Mouse (Mus musculus) heart, embryonic 16.5 days (tissue): Measurements from ENCODE around the gene Sohlh1. TPM values are rescaled to one million over a fixed set of nuclear protein-coding genes. Genes with fewer than 3 reads are reported as not detected.
A peak's percentile ranks its signal among the peaks of the same experiment; 100 is the strongest.
"Not testable (repeated sequence)": the region's sequence is repeated elsewhere in the genome, so short reads cannot be mapped to it uniquely, and the experiment has no call there.

Experiments
- ATAC-seq: fragments of 200-750 bp; cut with Nextera tagmentation; replicated peaks from 2 replicates; pipeline ENCODE4 v1.8.0; 2017; ENCODE audit warnings: moderate number of reproducible peaks; ENCODE audit not compliant: insufficient read depth, low FRiP score; ENCODE audit errors: extremely low read depth
- H3K27ac ChIP-seq: fragments of 300-500 bp; sonication (generic); 2 replicates; pipeline ENCODE4 v1.5.1; 2014; ENCODE audit warnings: mild to moderate bottlenecking, low read length, control low read depth, moderate library complexity
- H3K27me3 ChIP-seq: fragments of 300-500 bp; sonication (generic); 2 replicates; pipeline ENCODE4 v1.6.1; 2014; ENCODE audit warnings: low read length, mixed read lengths; ENCODE audit not compliant: control insufficient read depth, insufficient read depth
- H3K36me3 ChIP-seq: fragments of 300-500 bp; sonication (generic); 2 replicates; pipeline ENCODE4 v1.6.1; 2014; ENCODE audit not compliant: control insufficient read depth, insufficient read depth
- H3K4me1 ChIP-seq: fragments of 300-500 bp; sonication (generic); 2 replicates; pipeline ENCODE4 v1.6.1; 2014; ENCODE audit warnings: low read length, mixed read lengths; ENCODE audit not compliant: control insufficient read depth, insufficient read depth
- H3K4me2 ChIP-seq: fragments of 300-500 bp; sonication (generic); 2 replicates; pipeline ENCODE4 v1.6.1; 2014; ENCODE audit warnings: low read depth, mild to moderate bottlenecking, control low read depth, low read length
- H3K4me3 ChIP-seq: fragments of 300-500 bp; sonication (generic); 2 replicates; pipeline ENCODE4 v1.5.1; 2014; ENCODE audit warnings: mild to moderate bottlenecking, control low read depth, low read length
- H3K9ac ChIP-seq: fragments of 300-500 bp; sonication (generic); 2 replicates; pipeline ENCODE4 v1.6.1; 2014; ENCODE audit warnings: low read length, control low read depth
- H3K9me3 ChIP-seq: fragments of 300-500 bp; sonication (generic); replicated peaks from 2 replicates; pipeline ENCODE4 v1.6.1; 2016; ENCODE audit warnings: low read length; ENCODE audit not compliant: control insufficient read depth
- WGBS: fragments of 180-500 bp; shearing (Covaris S2); extraction: QIAGEN DNeasy Blood & Tissue Kit; methylation state at CpG from one replicate; pipeline ENCODE4 v1.1.7; 2014; 5-methylcytosine and 5-hydroxymethylcytosine counted together
- polyA plus RNA-seq: library from polyadenylated mRNA; unstranded; fragments of >200 nt; fragmentation: Nextera tagmentation; extraction: Ambion mirVana; gene quantifications from 2 replicates; pipeline ENCODE4 v1.2.1, GENCODE M21; 2015

Sohlh1 gene
- polyA plus RNA-seq, 1 experiment from 2014 or later, result not detected

DNA sequence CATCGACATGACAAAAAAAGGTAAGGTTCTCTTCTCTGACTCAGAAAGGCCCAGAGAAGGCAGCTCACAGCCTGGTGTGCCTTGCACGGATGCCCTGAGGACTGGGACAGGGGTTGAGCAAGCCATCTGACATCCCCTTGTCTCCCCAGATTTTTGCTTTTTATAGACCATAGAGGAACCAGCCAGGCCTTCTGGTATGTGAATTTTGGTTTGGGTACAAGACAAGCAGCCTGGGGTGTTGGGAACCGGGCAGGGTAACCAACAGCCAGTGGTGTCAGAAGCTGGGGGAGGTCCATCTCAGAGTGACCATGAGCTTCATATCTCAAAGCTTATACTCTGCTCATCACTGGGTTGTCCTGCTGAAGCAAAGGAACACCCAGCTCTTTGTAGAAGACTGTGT, 22.3 kb downstream of the Sohlh1 start:
- ATAC-seq, result no peak
- Histone ChIP-seq H3K4me2 (no peak overlapping the region), H3K27me3 (no peaks in the 10 kb centered on the region), H3K27ac (no peak overlapping the region), H3K36me3 (no peaks in the 10 kb centered on the region), H3K9me3 (no peaks in the 10 kb centered on the region), H3K4me1 (no peaks in the 10 kb centered on the region), H3K9ac (no peak overlapping the region), H3K4me3 (no peak overlapping the region)
- WGBS, result 82% methylated on average over 3 of the region's 3 CpGs

DNA sequence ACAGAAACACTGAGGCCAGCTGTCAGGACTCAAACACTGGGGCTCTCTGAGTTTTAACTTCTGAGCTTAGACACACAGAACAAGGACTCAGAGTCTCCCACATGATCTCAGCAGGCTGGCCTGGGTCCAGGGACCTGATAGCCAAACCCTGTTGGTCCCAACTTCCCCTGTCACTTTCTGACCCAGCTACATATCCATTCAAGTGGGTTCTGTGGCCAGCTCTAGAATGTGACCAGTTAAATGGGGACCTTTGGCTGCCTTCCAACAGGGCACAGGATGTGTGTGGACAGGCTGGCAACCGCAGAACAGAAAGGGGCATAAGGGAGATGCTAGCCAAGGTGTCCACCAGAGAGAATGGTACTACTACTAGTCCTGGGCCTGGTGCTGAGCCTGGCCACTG, 24.2 kb downstream of the Sohlh1 start, which contains the start of gene Lcn9:
Lcn9 (plus strand) TSS at position 348 of the 400 bp plus-strand sequence.
- WGBS, result 59% methylated on average over 1 of the region's 1 CpGs
- H3K27ac ChIP-seq, result no peak within 1 kb of the TSS
- H3K4me2 ChIP-seq, result no peak within 1 kb of the TSS
- H3K27me3 ChIP-seq, result no peaks in the 10 kb centered on the region
- H3K9me3 ChIP-seq, result no peaks in the 10 kb centered on the region
- H3K36me3 ChIP-seq, result no peaks in the 10 kb centered on the region
- no peak within 1 kb of the TSS for H3K4me3 ChIP-seq
- no peaks in the 10 kb centered on the region for H3K4me1 ChIP-seq
- no peak within 1 kb of the TSS for H3K9ac ChIP-seq
- ATAC-seq, result no peak

DNA sequence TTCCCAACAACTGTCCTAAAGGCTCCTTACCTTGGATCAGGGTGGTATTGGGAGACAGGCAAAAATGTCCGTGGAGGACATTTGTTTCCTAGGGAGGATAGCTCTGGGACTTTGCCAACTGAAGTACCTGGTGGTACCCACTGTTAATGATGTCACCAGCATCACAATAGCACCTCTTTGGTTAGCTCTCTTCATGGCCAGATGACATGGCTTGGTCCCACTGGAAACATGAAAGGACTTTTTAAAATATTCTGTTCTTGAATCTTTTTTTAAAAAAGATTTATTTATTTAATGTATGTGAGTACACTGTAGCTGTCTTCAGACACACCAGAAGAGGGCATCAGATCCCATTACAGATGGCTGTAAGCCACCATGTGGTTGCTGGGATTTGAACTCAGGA, 31.3 kb downstream of the Sohlh1 start, which contains the start of gene Glt6d1:
Glt6d1 (minus strand) TSS at position 101 of the 400 bp plus-strand sequence.
- not testable (repeated sequence) for ATAC-seq, H3K4me3 ChIP-seq, H3K27ac ChIP-seq, H3K9me3 ChIP-seq, H3K36me3 ChIP-seq, H3K4me2 ChIP-seq, H3K4me1 ChIP-seq, H3K9ac ChIP-seq, H3K27me3 ChIP-seq
- WGBS, result 74% methylated on average over 1 of the region's 1 CpGs

DNA sequence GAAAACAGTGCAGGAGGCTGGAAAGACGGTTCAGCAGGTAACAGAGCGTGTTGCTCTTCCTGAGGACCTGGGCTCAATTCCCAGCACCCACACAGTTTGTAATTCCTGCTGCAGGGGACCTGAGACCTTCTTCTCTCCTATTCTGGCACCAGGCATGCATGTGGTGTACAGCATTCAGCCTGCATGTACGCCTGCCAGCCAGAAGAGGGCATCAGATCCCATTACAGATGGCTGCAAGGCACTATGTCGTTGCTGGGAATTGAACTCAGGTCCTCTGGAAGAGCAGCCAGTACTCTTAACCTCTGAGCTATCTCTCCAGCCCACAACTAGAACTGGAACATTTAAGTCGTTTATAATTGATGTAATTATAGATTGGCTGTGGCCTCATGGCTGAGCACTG, 33.7 kb downstream of the Sohlh1 start:
- Histone ChIP-seq H3K9me3 (no peaks in the 10 kb centered on the region), H3K36me3 (no peaks in the 10 kb centered on the region), H3K27me3 (no peaks in the 10 kb centered on the region), H3K9ac (no peak overlapping the region), H3K4me1 (no peaks in the 10 kb centered on the region), H3K4me2 (no peak overlapping the region), H3K27ac (no peak overlapping the region), H3K4me3 (no peak overlapping the region)
- 70% methylated on average over 5 of the region's 5 CpGs for WGBS
- no peak for ATAC-seq

DNA sequence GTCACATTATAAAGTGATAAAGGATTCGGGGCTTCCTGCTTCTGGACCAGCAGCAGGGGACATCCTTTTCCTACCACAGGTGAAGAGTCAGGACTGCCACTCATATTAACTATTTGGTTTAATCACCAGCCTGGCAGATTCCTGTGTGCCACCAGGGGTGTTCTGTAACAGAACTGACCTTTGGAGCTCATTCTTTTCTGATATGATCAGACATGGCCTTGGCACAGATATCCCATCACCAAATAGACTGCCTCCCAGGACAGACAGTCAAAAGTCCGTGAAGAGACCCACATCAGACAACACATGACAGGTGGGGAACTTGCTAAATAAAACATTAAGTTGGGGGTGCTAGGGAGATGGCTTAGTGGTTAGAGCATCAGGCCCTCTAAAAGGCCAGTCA, 35.3 kb downstream of the Sohlh1 start:
- no peaks in the 10 kb centered on the region for H3K9me3 ChIP-seq
- WGBS, result 64% methylated on average over 2 of the region's 2 CpGs
- ATAC-seq, result no peak
- no peaks in the 10 kb centered on the region for H3K36me3 ChIP-seq
- H3K27ac ChIP-seq, result no peak overlapping the region
- no peak overlapping the region for H3K4me2 ChIP-seq
- no peak overlapping the region for H3K9ac ChIP-seq
- H3K4me3 ChIP-seq, result no peak overlapping the region
- H3K4me1 ChIP-seq, result no peaks in the 10 kb centered on the region
- H3K27me3 ChIP-seq, result no peaks in the 10 kb centered on the region

DNA sequence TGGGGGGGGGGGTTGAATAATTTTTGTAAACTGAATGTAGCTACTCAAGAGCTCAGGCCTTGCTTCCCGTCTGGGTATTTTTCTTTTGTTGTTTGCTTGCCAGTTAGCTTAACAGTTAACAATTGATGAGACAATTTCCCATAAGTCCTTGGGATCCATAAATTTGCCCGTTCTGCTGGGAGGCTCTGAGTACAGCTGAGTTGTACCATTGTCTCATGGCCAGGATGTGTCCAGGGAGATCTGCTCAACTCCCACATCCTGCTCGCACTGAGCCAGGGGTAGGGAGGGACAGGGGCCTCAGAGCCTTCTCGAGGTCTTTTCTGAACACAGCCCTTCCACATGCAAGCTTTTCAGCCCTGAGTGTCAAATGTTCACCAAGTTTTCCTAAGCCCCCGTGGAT, 49.0 kb downstream of the Sohlh1 start:
- Histone ChIP-seq H3K9me3 (no peaks in the 10 kb centered on the region), H3K4me3 (no peak overlapping the region), H3K27ac (no peak overlapping the region), H3K4me2 (no peak overlapping the region), H3K36me3 (no peaks in the 10 kb centered on the region), H3K4me1 (no peaks in the 10 kb centered on the region), H3K9ac (no peak overlapping the region), H3K27me3 (no peaks in the 10 kb centered on the region)
- 45% methylated on average over 5 of the region's 5 CpGs for WGBS
- no peak; the same call in 1 of the 2 replicates for ATAC-seq

DNA sequence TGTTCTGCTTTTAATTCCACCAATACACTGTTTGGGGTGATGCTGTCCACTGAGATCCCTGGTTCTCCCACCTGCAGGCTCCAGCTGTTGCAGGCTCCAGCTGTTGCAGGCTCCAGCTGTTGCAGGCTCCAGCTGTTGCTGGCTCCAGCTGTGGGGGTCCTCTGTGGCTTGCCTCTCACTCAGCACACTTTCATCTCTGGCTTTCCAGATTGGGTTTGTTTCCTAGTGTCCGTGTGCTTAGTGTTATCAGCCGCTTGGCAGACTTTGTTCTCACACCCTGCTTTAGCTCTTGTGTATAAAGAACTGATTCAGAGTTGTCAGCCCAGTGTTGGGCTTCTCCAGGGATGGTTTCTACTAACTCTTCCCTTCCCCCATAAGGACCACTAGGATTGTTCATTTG, 49.4 kb downstream of the Sohlh1 start:
- H3K9me3 ChIP-seq, result no peaks in the 10 kb centered on the region
- 19% methylated on average over 2 of the region's 2 CpGs for WGBS
- no peaks in the 10 kb centered on the region for H3K36me3 ChIP-seq
- no peak overlapping the region for H3K9ac ChIP-seq
- no peak overlapping the region for H3K4me2 ChIP-seq
- 0 out of 2 replicates have a peak, but pooled peaks have one; percentile 18 for ATAC-seq
- no peaks in the 10 kb centered on the region for H3K4me1 ChIP-seq
- no peak overlapping the region for H3K27ac ChIP-seq
- no peak overlapping the region for H3K4me3 ChIP-seq
- no peaks in the 10 kb centered on the region for H3K27me3 ChIP-seq

Other genes starting within 250 kb of the Sohlh1 start
- gene Rabl6, start 238.7 kb downstream of the Sohlh1 start, polyA plus RNA-seq, result 42.7 and 48.9 TPM in 2 replicates
- 0.07 and 0.11 TPM in 2 replicates for gene Ccdc183, start 229.6 kb downstream of the Sohlh1 start, polyA plus RNA-seq
- 20.0 and 25.6 TPM in 2 replicates for gene Tmem141, start 225.2 kb downstream of the Sohlh1 start, polyA plus RNA-seq
- 3.6 and 6.3 TPM in 2 replicates for gene Fcna, start 219.2 kb downstream of the Sohlh1 start, polyA plus RNA-seq
- gene Lcn8, start 194.1 kb downstream of the Sohlh1 start, polyA plus RNA-seq, result not detected in 2 replicates
- not detected in 2 replicates for gene Lcn5, start 189.3 kb downstream of the Sohlh1 start, polyA plus RNA-seq
- gene Lcn6, start 170.5 kb downstream of the Sohlh1 start, polyA plus RNA-seq, result not detected in 2 replicates
- not detected in 2 replicates for gene Lcn10, start 164.5 kb downstream of the Sohlh1 start, polyA plus RNA-seq
- gene Obp2a, start 147.2 kb downstream of the Sohlh1 start, polyA plus RNA-seq, result not detected in 2 replicates
- 42.3 and 45.4 TPM in 2 replicates for gene Bmyc, start 140.5 kb downstream of the Sohlh1 start, polyA plus RNA-seq
- gene Obp2b, start 110.2 kb downstream of the Sohlh1 start, polyA plus RNA-seq, result not detected in 2 replicates
- not detected in 2 replicates for gene Lcn3, start 81.7 kb downstream of the Sohlh1 start, polyA plus RNA-seq
- gene Lcn11, start 70.2 kb downstream of the Sohlh1 start, polyA plus RNA-seq, result not detected in 2 replicates
- gene Gm13539, start 65.0 kb downstream of the Sohlh1 start, polyA plus RNA-seq, result 0.26 TPM in 1 of 2 replicates, not detected in the other
- gene Glt6d1, start 31.4 kb downstream of the Sohlh1 start, polyA plus RNA-seq, result not detected in 2 replicates
- not detected in 2 replicates for gene Lcn9, start 24.1 kb downstream of the Sohlh1 start, polyA plus RNA-seq
- gene Kcnt1, start 16.5 kb upstream of the Sohlh1 start, polyA plus RNA-seq, result 0.13 TPM in 1 of 2 replicates, not detected in the other
- gene Camsap1, start 136.0 kb upstream of the Sohlh1 start, polyA plus RNA-seq, result 6.0 and 8.9 TPM in 2 replicates
- 114 and 116 TPM in 2 replicates for gene Ubac1, start 174.5 kb upstream of the Sohlh1 start, polyA plus RNA-seq